In the genomic region with DNA sequence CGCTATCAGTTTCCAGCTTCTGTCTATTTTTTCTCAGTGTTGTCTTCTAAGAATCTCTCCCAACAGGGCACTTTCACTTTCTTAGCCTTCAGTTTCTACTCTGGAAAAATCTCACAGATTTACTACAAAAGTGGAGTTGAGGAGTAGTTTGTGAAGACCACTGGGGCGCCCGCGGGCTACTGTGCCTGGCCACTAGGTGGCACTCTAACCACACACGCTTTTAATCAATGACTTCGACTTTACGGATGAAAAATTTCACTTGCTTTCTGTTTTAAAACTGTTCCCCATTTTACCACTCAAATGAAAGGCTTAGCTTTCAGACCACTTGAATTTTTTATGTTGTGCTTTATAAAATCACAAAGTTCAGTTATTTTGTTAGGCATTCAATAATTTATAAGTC, we compare ENCODE assay signal across 8 mouse cellular contexts.
DNase-seq lines count a peak whose midpoint lies in the region; ATAC-seq and TF ChIP-seq lines count a peak whose summit lies in the region.

No protein-coding gene starts in this region.

- no peak for TF ChIP-seq POLR2A in ES-Bruce4 (IDR thresholded peaks at IDR 0.05; ENCODE audit: insufficient read depth, low read length)

- DNase-seq in adrenal gland, postnatal 10 days, result peak; percentile 71
- peak; percentile 82 for DNase-seq in embryonic facial prominence, embryonic 11.5 days (ENCODE audit: low spot score)
- peak; percentile 41 to 65 for DNase-seq in heart, postnatal 14 days
- DNase-seq in layer of hippocampus, postnatal 14 days (ENCODE audit: low spot score in 2 of 2), result peak; percentile 79 to 86
- peak; percentile 31 to 49 for DNase-seq in lung, postnatal 4 days
- DNase-seq in right cerebral cortex, postnatal 14 days, result peak; percentile 74
- DNase-seq in yolk sac, embryonic 10.5 days (ENCODE audit: low spot score), result peak; percentile 13

- ATAC-seq in embryonic facial prominence, embryonic 11.5 days (replicated peaks; ENCODE audit: insufficient number of reproducible peaks, low FRiP score, low TSS enrichment, low read depth), result no peak

- no peaks in the 10 kb centered on the region for H3K36me3 ChIP-seq in ES-Bruce4 (ENCODE audit: control insufficient read depth, insufficient read depth, low read length, poor library complexity, severe bottlenecking)
- H3K36me3 ChIP-seq in embryonic facial prominence, embryonic 11.5 days (replicated peaks; ENCODE audit: control insufficient read depth, insufficient read depth, low read depth, low read length), result no peaks in the 10 kb centered on the region

- H3K4me2 ChIP-seq in embryonic facial prominence, embryonic 11.5 days (ENCODE audit: low read depth, low read length), result no peak overlapping the region

- TF ChIP-seq CTCF in ES-Bruce4 (IDR thresholded peaks at IDR 0.05; ENCODE audit: low read depth, low read length), result peak; percentile 68

- WGBS in embryonic facial prominence, embryonic 11.5 days, result 15% methylated on average over 7 of the region's 7 CpGs

- no peak overlapping the region for H3K4me3 ChIP-seq in ES-Bruce4 (ENCODE audit: low read depth, low read length)
- H3K4me3 ChIP-seq in embryonic facial prominence, embryonic 11.5 days (ENCODE audit: low read depth, low read length), result no peak overlapping the region

- TF ChIP-seq EP300 in ES-Bruce4 (IDR thresholded peaks at IDR 0.05; ENCODE audit: insufficient read depth, low read depth, low read length), result no peak

- no peak overlapping the region for H3K9ac ChIP-seq in ES-Bruce4 (ENCODE audit: low read depth, poor library complexity, severe bottlenecking)
- no peak overlapping the region for H3K9ac ChIP-seq in embryonic facial prominence, embryonic 11.5 days (replicated peaks; ENCODE audit: low read length)

- H3K4me1 ChIP-seq in ES-Bruce4 (ENCODE audit: control insufficient read depth, insufficient read depth, low read length), result no peaks in the 10 kb centered on the region
- H3K4me1 ChIP-seq in embryonic facial prominence, embryonic 11.5 days (ENCODE audit: control insufficient read depth, insufficient read depth, low read length), result no peaks in the 10 kb centered on the region

- H3K27ac ChIP-seq in ES-Bruce4 (ENCODE audit: insufficient read depth, low read length), result no peak overlapping the region
- H3K27ac ChIP-seq in embryonic facial prominence, embryonic 11.5 days (replicated peaks; ENCODE audit: low read depth, low read length), result no peak overlapping the region

- H3K27me3 ChIP-seq in ES-Bruce4 (ENCODE audit: control insufficient read depth, insufficient read depth, low read length, poor library complexity, severe bottlenecking), result no peaks in the 10 kb centered on the region
- H3K27me3 ChIP-seq in embryonic facial prominence, embryonic 11.5 days (ENCODE audit: control insufficient read depth, insufficient read depth, low read length), result no peaks in the 10 kb centered on the region

- intact Hi-C loops in heart, postnatal 14 days (cut with DNase I), result loop anchor here (5.0 kb wide), 1 partner anchor 1705 kb away; no protein-coding TSS in a partner anchor

- H3K9me3 ChIP-seq in ES-Bruce4 (replicated peaks; ENCODE audit: control insufficient read depth, insufficient read depth, low read length, poor library complexity, severe bottlenecking), result no peaks in the 10 kb centered on the region
- no peaks in the 10 kb centered on the region for H3K9me3 ChIP-seq in embryonic facial prominence, embryonic 11.5 days (replicated peaks; ENCODE audit: control insufficient read depth, low read length)

Comparison
In these comparisons a context has a peak if more than half of its experiments do, and no peak if none do; other contexts are left out.
1. DNase-seq: peak in every context shown above with its lines; median percentile 82 in layer of hippocampus, postnatal 14 days; 82 in embryonic facial prominence, embryonic 11.5 days; 74 in right cerebral cortex, postnatal 14 days; 71 in adrenal gland, postnatal 10 days; 53 in heart, postnatal 14 days; 40 in lung, postnatal 4 days; 13 in yolk sac, embryonic 10.5 days.